Mouse (Mus musculus) adrenal gland, adult (tissue): ENCODE measurements around the gene Kcnh1.

Source experiments
- DNase-seq, 2 experiments: peaks; one replicate each; pipeline ENCODE4 v3.0.0; 2022 to 2023; ENCODE audit warnings: low spot score in 1 of 2; ENCODE audit not compliant: inconsistent age in 2 of 2

Gene Kcnh1

DNA sequence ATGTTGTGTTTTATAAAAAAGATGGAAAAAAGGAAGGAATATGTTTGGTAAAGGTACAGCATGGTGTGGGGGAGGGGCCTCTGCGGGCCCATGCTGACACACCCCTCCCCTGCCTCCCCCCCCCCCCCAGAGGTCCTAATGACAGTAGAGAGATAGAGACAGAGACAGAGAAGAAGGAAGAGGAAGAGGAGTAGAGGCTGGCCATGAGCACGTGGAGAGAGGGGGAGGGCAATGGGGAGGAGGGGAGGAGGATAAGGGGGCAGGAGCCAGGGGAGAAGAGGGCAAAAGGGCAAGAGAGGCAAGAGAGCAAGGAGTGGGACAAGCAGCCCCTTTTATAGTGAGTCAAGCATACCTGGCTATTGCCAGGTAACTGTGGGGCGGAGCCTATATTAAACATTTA lies 123.5 kb downstream of the Kcnh1 start:
- DNase-seq, result no peak

DNA sequence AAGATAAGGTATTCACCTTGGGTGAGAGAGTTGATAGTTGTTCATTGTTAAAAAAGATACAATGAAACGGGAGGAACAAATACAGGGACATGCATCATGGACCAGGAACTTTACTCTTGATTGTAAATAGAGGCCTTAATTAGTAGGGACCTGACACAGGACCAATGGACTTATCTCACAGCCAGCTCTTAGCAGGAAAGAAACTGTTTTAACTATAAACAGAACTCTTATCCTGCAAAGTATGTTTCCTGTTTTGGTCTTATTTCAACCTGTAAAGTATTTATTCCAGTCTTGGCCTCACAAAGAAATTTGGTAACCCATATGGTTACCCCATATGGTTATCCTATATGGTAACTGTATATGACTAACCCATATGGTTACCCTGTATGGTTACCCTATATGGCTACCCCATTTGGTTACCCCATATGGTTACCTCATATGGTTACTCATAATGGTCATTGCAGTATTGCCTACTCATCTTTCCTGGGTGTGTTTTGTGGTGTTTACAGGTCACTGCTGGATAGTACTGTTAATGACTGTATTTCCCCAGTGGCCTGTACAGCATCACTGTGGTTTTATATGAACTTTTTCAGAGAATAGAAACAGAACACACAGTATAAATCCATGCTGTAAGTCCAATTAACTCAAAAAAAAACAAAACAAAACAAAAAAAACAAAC lies 125.0 kb downstream of the Kcnh1 start:
- DNase-seq, result no peak

DNA sequence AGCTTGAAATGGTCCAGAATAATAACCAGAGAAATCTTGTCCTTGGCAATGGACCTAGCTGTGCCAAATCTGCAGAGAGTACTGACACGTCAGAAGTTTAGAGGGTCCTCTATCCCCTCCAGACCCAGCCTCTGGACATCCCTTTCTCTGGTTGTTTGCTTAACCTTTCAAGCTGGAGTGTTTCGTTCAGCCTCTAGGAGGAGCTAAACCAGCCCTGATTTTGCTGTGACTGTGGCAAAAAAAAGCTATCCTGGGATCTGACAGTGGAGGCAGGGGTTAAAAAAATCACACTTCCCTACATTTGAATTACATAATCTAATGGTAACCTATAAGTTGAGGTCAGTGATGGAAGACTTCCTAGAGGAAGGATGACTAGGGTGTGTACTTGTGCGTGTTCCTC lies 133.6 kb downstream of the Kcnh1 start:
- DNase-seq, result no peak

DNA sequence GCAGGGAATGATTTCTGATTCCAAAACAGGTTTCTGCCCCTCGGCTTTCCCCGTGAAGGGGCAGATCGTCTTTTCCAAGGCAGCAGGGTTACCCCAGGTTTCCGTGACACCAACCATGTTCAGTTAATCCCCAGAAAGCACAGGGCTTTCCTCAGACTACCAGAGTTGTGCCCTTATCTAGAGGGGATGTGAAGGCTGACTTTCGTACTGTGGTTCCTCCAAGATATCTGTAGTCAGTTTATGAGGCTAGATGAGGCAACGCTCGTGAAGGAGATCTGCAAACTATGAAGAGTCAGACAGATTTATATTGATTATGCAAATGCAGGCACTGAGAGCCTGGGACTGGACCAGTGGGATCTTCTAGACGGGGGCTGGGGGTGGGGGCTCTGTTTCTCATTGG lies 136.5 kb downstream of the Kcnh1 start:
- no peak for DNase-seq

DNA sequence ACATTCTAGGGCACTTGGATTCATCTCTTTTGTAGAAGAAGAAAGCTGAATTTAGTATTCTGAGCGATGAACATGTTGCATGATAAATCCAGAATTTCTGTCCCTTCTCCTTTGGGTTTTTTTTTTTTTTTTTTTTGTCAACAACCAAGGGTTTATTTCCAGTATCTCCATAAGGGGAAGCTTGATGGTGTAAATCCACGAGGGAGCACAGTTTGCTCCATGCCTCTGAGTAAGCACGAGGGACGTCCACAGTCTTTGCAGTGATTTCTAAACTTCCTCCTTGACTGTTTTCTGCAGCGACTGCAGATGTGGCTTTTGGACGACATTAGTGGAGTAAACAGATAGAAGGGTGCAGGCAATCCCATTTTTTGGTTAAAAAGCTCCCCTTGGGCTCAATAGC lies 140.6 kb downstream of the Kcnh1 start:
- DNase-seq, result no peak

DNA sequence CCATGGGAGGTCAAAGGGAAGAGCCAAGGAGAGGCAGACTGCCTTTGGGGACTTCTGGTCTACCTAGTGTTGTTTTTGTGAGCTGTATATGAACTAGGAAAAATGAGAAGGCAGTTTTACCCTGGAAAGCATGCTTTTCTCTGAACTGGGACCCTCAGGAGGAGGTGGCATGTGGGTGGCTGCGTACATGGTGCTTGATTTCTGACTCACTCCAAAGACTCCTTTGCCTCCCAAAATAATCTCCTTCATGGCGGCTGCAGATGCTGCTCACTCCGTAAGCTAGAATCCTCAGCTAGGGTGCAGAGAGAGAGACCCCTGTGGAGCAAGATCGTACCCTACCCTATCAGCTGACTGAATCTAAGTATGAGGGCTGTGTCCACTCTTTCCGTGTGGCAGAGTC lies 145.5 kb downstream of the Kcnh1 start:
- DNase-seq, result no peak

DNA sequence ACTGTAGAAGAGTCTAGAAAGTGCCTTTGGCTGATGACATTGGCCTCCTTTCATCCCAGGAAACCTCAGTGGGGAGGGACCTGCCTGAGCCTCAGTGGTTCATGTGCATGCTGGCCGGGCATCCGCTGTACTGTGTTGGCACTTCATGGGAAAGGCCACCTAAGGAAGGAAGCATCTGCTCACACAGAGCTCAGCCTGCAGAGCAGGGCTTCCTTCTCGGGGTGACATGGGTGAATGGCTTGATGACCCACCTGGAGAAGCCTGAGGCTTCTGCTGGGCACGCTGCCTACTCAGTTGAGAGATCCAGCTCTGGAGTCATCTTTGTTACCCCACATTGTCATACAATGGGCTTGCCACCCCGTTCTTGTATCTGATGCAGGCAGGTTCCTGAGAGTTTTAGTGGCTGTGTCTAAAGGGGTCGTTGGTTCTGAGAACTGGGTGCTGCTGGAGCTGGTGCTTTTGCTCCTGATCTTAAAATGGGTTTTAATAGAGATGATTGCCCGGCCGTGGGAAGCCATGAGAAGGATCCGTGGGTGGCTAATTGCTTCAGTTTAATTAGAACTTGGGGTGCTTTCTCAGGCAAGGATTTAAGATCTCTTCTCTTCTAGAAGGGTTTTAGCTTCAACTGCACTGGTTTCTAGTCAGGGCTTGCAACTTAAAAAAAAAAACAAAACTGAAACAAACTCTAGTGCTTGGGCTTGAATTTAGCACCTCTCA lies 148.9 kb downstream of the Kcnh1 start:
- DNase-seq, result no peak

DNA sequence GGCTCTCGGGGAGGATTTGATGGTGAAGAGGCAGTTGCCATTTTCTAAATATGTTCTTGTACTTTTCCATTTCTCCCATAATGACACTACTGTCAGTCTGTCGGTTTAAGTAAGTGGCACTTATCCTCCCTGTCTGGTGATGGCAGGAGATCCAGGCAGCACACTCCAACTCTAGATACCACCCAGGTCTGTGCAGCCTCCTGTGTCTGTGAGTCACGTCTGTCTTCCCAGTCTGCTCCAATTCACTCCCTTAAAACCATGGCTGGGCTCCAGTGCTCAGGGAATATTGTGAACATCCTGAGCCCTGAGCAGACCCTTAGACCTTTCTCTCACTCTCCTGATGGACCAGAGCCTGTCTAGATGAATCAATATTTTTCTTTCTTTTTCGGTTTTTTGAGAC lies 151.2 kb downstream of the Kcnh1 start:
- DNase-seq, result no peak

DNA sequence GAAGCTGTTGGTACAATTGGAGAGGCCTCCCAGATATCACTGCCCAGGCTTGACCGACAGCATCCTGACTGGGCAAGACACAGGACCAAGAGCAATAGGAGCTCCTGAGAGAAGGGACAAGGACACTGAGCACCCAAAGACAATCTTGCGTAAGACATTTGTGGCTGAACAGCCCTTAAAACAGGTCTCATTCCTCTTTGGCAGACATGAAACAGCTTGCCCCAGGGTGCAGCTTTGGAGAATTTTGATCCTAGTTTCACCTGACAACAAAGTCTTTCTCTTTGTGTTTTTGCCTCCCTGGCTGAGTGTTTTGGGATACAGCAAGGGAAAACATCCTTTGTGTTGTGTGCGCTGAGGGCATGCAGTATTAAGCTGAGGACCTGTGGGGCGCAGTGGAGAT lies 153.4 kb downstream of the Kcnh1 start:
- DNase-seq, result no peak

DNA sequence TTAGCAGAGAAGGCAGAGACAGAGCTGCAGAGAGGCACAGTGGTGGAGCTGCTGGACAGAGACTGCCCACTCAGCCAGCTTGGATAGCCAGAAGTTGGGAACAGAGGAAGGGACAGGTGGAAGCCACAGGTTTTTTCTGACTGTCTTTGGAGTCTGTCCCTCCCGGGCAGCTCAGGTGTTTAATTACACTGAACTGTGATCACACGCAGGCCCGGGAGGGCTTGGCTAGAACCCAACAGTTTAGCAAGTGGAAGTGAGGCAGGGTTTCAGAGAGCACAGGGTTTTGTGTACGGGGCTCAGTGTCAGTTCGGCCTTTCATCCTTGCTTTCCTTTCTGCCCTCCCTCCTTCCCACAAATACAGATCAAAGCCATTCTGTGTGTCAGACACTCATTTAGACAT lies 156.8 kb downstream of the Kcnh1 start:
- no peak for DNase-seq

DNA sequence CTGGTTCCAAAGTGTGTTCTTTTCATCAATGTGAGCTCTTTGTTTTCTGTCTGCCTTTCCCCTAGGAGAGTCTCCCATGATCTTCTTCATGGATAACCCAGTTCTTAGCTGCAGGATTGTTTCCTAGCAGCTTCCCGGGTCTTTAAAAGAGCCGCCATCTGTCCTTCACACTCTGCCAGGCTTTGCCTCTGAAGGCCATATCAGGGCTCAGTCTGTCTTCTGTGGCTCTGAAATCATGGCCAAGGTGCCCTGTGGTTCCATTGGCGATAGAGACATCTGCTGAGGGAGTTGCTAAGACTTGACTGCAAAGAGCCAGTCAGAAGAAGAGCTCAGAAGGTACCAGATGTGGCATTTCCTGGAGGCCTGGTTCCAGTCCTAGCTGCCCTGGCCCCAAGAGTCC lies 165.7 kb downstream of the Kcnh1 start:
- DNase-seq, result no peak

DNA sequence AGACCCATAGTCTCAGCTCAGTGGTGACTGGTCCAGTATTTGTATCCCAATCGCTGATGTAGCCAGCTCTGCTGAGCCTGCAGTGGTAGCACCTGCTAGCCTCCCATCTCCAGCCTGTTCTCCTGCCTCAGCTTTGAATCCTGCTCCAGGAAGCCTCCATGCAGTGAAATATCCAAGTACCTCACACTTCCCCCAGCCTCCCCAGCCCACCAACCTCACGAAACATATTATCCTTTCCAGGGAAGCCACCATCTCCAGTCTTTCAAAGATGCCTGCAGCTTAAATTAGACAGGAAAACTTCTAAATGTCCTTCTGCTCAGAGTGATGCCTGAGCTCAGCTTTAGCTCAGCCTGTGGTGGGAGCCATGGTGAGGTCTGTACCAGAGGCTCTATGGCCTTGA lies 168.6 kb downstream of the Kcnh1 start:
- DNase-seq, result no peak

DNA sequence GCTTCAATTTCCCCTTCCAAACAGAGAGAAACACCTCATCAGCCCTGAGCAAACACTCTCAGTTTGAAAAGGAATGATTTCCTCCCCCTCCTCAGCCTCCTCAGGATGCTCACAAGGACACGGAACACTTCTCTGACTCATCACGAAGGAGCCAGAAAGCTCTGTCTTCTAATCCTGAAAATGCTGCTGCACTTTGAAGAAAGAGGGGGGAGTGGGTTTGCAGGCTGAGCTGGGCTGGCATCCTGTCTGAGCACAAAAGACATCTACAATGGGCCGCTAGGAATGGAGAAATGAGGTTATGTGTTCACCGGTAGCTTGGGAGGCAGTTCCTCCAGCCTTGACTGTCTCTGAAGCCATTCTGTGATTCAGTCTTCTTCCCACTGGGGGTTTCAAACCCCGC lies 177.8 kb downstream of the Kcnh1 start:
- no peak for DNase-seq

DNA sequence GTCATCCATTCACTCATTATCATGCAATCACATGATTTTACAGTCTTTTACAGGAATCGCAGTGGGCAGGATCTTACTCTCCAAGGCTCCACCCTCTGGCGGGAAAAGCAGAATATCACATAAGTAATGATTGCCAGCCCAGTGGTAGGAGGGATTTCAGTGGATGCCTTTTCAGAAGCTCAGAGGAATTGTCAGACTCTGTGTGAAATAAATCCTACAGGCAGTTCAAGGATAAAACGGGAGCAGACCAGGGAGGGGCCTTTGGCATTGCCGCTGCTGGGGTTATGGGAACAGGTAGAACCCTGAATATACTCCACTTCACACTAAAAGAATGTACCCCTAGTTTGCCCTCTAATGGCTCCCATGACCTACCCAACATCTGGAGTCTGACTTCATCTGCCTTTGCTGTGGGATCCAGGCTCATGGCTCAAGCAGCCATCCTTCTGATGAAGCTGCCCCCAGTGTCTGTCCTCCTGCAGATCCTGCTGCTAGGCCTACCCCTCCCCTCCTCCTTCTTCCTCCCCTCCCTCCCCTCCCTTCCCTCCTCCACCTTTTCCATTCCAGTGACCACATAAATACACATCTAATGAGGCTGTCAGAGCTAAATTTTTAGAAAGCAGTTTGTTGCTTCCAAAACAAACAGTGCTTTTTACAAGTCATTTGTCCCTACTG lies 181.5 kb downstream of the Kcnh1 start:
- peak in 1 of 2 experiments; percentile 9 for DNase-seq

DNA sequence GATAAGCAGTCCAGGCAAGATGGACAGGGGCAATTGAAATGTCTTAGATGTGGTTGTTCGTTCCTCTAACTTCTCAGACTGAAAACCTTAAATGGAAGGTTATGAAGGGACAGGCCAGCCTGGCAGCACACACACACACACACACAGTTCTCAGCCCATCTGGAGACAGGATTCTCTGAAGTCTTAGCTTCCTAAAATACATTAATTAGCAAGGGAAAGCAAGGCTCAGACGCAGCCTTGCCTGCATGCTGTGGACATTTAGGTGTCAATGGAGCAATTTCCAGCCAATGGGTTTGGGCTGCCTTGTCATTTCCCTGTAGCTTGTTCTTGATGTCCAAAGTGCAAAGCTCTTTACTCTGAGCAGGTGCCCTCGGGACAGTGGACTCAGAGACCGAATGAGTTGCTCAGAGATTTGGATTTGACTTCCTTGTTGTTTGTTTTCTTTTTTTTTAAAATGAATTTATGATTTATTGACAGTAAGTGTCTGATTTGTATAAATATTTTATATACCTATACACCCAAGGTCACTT lies 188.0 kb downstream of the Kcnh1 start:
- no peak for DNase-seq

DNA sequence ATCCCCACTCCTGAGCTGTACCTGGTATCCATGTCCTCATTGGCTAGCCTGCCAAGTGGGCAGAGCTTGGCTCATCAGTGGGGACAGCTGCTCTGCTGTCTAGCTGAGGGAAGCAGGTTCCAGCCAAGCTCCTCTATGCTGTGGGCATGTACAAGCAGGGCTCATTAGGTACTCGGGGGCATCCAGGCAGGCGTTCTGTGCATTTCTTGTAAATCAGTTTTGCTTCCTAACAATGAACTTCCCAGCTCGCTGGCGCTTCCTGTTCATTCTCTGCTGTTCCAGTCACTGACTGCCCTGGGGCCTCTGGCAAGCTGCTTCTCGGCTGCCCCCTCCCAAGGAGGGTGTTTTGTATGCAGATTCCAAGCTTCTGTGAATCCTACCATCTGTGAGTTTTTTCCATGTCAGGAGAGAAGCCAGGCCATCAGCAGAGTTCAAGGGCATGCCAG lies 190.0 kb downstream of the Kcnh1 start:
- DNase-seq, result no peak

DNA sequence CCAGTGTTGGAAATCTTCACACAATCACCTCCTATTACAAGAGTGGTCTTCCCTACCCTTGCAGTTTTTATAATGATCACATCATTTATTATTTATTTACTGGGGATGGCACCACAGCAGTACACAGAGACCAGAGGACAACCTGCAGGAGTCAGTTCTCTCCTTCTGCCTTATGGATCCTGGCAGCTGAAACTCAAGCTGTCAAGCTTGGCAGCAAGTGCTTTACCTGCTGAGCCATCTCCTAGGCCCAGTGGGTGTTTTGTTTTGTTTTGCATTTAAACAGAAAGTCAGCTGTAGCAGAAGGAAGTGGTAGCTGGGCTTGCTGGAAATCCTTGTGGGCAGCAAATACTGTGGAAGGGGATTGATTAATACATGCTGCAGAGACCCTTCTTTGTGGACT lies 197.1 kb downstream of the Kcnh1 start:
- no peak for DNase-seq

DNA sequence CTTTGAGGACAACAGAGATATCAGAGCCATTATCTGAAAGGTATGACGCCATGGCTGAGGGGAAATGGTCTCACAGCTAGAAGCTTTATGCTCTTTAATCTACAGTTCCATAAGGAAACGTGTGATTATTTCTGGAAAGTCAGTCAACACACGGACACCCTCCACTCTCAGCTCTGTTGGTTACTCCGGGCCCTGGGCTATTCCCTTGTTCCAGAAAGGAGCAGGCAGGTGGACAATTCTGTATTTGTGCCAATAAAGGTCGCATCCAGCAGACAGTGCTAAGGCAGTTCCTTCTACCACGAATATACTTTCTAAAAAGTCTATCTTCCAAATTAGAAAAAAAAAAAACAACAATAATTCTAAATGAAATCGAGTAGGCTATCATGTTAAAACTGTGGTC lies 200.5 kb downstream of the Kcnh1 start:
- DNase-seq, result no peak

DNA sequence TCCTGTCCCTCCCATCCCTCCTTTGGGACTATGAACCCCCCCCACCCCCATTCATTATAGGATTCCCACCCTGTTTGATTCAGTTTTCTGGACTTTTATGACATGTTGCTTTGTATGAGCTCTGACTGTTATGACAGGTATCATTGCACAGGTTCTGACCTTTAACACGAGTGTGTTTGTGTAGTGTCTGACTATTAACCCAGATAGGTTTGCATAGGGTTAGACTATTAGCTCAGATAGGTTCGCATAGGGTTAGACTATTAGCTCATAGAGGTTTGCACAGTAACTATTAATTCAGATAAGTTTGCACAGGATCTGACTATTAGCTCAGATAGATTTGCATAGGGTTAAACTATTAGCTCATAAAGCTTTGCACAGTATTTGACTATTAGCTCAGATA lies 201.7 kb downstream of the Kcnh1 start:
- DNase-seq, result no peak

DNA sequence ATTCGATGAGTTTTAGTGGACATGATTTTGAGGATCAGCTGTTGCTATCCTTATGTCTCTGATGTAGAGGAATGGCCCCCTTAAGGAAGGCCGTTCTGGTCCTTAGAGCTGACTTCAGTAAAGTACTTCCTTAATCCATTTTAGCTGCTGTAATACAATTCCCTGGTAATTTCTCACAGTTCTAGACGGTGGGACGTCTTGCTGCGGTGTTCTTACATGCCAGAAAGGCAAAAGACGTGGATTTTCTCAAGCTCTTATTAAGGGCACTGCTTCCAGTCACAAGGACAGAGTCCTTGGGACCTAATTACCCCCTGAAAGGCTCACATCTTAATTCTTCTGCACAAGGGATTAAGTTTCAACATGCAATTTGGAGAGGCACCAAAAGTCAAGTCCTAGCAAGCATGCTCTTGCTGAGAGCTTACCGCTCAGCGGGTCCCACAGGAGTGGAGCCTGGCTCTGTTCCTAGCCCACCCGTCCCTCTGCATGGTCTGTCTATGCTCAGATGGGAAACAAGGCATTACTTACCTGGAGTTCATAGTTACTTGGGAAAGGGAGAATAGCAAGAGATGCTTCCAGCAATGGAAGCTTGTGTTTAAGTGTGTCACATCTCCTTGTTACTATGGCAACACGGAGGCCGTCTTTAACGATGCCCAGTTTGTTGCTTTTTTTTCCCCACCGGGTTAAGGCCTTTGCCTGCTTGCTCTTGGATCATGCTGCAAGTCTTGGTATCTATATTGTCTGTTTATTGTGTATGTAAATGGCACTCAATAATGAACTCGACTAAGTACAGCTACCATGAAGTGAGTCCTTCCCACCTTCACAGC lies 209.3 kb downstream of the Kcnh1 start:
- DNase-seq, result no peak

DNA sequence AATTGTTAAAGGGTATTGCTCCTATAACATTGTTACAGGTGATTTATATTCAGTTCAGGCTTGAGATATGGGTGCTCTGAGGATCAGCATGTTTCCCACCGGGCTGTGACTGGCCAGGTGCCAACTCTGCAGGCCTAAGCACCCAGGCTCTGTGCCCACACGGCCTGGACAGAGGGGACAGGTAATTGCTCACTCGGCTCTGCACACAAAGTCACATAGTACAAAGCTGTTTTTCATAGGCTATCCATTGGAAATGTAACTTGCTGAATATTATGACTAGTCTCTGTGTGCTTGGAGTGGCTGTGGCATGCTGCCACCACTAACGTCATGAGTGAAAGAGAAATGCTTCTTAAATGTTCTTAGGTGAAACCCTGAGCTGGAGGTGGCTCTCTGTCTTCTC lies 210.4 kb downstream of the Kcnh1 start:
- DNase-seq, result peak; percentile 9 to 18
